Mouse (Mus musculus) hindbrain, embryonic 10.5 days (tissue): ENCODE measurements at regions not wholly inside any gene's neighbourhood (a gene's known extent, or its start where the extent isn't known, plus 50 kb on each side); places are given as distances from the start of the nearest gene placed in this dataset.
"Not testable (repeated sequence)": the region's sequence is repeated elsewhere in the genome, so short reads cannot be mapped to it uniquely, and the experiment has no call there.

Experiments
- DNase-seq: peaks from one replicate; pipeline ENCODE4 v3.0.0-alpha.2; 2017; ENCODE audit warnings: low spot score
- H3K27ac ChIP-seq: fragments of 300-500 bp; sonication (generic); 2 replicates; pipeline ENCODE4 v1.5.1; 2016; ENCODE audit warnings: mild to moderate bottlenecking, moderate library complexity
- H3K27me3 ChIP-seq: fragments of 300-500 bp; sonication (generic); 2 replicates; pipeline ENCODE4 v1.6.1; 2016; ENCODE audit warnings: mild to moderate bottlenecking; ENCODE audit not compliant: poor library complexity, insufficient read depth, severe bottlenecking
- H3K36me3 ChIP-seq: fragments of 300-500 bp; sonication (generic); 2 replicates; pipeline ENCODE4 v1.6.1; 2016; ENCODE audit warnings: mild to moderate bottlenecking, moderate library complexity
- H3K4me1 ChIP-seq: fragments of 300-500 bp; sonication (generic); replicated peaks from 2 replicates; pipeline ENCODE4 v1.6.1; 2016; ENCODE audit warnings: mild to moderate bottlenecking
- H3K4me3 ChIP-seq: fragments of 300-500 bp; sonication (generic); 2 replicates; pipeline ENCODE4 v1.5.1; 2016; ENCODE audit warnings: mild to moderate bottlenecking, moderate library complexity
- H3K9me3 ChIP-seq: fragments of 300-500 bp; sonication (generic); 2 replicates; pipeline ENCODE4 v1.6.1; 2016; ENCODE audit warnings: mild to moderate bottlenecking, moderate library complexity
- WGBS: fragments of 180-500 bp; shearing (Covaris S2); methylation state at CpG from one replicate; pipeline ENCODE4 v1.1.7; 2016; 5-methylcytosine and 5-hydroxymethylcytosine counted together

DNA sequence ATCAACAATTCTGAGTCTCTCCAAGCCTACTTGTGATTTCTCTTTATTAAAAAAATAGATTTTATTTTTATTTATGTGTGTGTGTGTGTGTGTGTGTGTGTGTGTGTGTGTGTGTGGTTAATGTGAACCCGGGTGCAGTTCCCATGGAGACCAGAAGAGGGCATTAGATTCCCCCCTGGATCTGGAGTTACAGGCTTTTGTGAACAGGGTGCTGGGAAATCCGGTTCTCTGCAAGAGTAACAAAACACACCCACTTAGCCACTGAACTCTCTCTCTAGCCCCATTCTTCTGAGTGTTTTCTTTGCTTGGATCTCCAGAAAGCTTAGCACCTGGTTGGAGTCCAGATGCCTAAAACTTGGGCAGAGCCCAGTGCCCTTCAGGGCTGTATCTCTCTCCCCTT lies 198.4 kb downstream of the Nucb2 start:
- H3K27me3 ChIP-seq, result no peaks in the 10 kb centered on the region
- H3K36me3 ChIP-seq, result no peaks in the 10 kb centered on the region
- peaks cover 9% of the 10 kb centered on the region; the same call in 1 of the 2 replicates for H3K9me3 ChIP-seq
- no peak overlapping the region for H3K27ac ChIP-seq
- H3K4me1 ChIP-seq, result no peaks in the 10 kb centered on the region
- H3K4me3 ChIP-seq, result no peak overlapping the region
- WGBS, result 81% methylated on average over 2 of the region's 2 CpGs
- DNase-seq, result no peak

- no peak overlapping the region for H3K27ac ChIP-seq
- no peaks in the 10 kb centered on the region for H3K36me3 ChIP-seq
- 89% methylated on average over 2 of the region's 2 CpGs for WGBS
- H3K9me3 ChIP-seq, result no peaks in the 10 kb centered on the region
- no peak overlapping the region for H3K4me3 ChIP-seq
- no peak for DNase-seq
- 0 out of 2 replicates have a peak, but pooled peaks cover 3% of the 10 kb centered on the region for H3K4me1 ChIP-seq
- no peaks in the 10 kb centered on the region for H3K27me3 ChIP-seq
These were observed 207.4 kb downstream of the Nucb2 start for GRCm38 (mm10) chr7:116711541-116711940.

- 90% methylated on average over 8 of the region's 8 CpGs for WGBS
- no peaks in the 10 kb centered on the region for H3K27me3 ChIP-seq
- H3K4me1 ChIP-seq, result 0 out of 2 replicates have a peak, but pooled peaks cover 3% of the 10 kb centered on the region
- H3K27ac ChIP-seq, result no peak overlapping the region
- H3K9me3 ChIP-seq, result no peaks in the 10 kb centered on the region
- no peak for DNase-seq
- H3K36me3 ChIP-seq, result no peaks in the 10 kb centered on the region
- no peak overlapping the region for H3K4me3 ChIP-seq
These were observed 209.0 kb downstream of the Nucb2 start for GRCm38 (mm10) chr7:116713200-116713599.

DNA sequence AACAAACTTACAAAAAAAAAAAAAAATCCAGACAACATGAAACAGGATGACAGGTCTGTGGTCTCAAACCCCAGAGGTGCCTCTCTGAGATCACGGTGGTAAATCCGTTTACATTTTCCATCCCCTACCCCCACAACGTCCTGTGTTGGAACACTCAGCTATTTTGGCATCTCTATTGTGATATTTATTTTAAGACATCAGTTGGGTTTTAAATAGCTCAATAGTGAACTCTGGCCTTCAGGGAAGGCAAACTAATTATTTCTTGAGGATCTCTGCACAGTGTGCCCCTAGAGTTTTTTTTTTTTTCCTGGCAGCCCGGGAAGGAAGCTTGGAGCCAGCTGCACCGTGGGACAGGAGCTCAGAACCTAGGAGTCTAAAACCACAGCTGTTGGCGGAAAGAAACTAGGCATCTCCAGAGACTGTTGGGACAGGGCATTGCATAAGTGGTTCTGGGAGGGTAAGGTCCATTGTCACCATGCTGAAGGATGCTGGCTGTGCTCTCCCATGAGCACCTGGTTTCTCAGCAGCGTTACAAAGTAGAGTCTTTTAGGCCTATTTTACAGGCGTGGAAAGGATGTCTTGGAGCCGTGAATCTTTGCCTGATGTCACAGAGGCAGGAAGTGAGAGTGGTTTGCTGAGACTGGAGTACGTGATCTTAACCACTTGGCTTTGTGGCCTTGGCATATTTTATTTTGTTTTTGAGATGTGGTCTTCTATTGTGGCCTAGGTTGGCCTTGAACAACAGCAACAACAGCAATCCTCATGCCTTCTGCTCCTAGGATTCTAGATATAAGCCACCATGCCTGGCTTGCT lies 211.3 kb downstream of the Nucb2 start:
- WGBS, result 74% methylated on average over 10 of the region's 10 CpGs
- Histone ChIP-seq H3K36me3 (no peaks in the 10 kb centered on the region), H3K27me3 (no peaks in the 10 kb centered on the region), H3K9me3 (no peaks in the 10 kb centered on the region), H3K27ac (no peak overlapping the region), H3K4me1 (0 out of 2 replicates have a peak, but pooled peaks cover 3% of the 10 kb centered on the region), H3K4me3 (no peak overlapping the region)
- DNase-seq, result no peak

GRCm38 (mm10) chr7:116728379-116728778 lies 224.2 kb downstream of the Nucb2 start:
- WGBS, result 72% methylated on average over 2 of the region's 2 CpGs
- no peaks in the 10 kb centered on the region for H3K36me3 ChIP-seq
- no peaks in the 10 kb centered on the region for H3K9me3 ChIP-seq
- no peak overlapping the region for H3K27ac ChIP-seq
- DNase-seq, result no peak
- H3K4me3 ChIP-seq, result no peak overlapping the region
- H3K4me1 ChIP-seq, result no peaks in the 10 kb centered on the region
- no peaks in the 10 kb centered on the region for H3K27me3 ChIP-seq

DNA sequence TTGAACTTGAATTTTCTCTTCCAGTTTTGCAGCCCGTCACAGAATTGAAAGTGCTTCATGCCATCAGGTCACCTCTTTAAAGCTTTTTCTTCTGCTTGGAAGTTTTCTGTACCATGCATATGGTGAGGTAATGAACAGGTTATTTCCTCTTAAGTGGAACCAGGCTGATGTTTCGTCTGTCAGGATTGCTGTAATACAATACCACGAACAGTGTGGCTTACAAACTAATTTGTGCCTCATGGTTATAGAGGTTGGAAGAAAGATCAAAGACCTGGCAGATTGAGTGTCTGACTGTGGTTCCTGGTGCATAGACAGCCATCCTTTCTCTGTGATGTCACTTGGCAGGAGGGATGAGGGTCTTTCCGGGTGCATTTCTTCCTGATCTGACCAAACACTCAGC lies 225.6 kb downstream of the Nucb2 start:
- Histone ChIP-seq H3K36me3 (no peaks in the 10 kb centered on the region), H3K4me1 (no peaks in the 10 kb centered on the region), H3K4me3 (no peak overlapping the region), H3K9me3 (no peaks in the 10 kb centered on the region), H3K27ac (no peak overlapping the region), H3K27me3 (no peaks in the 10 kb centered on the region)
- whole genome bisulfite sequencing, result 71% methylated on average over 4 of the region's 4 CpGs
- no peak for DNase-seq

DNA sequence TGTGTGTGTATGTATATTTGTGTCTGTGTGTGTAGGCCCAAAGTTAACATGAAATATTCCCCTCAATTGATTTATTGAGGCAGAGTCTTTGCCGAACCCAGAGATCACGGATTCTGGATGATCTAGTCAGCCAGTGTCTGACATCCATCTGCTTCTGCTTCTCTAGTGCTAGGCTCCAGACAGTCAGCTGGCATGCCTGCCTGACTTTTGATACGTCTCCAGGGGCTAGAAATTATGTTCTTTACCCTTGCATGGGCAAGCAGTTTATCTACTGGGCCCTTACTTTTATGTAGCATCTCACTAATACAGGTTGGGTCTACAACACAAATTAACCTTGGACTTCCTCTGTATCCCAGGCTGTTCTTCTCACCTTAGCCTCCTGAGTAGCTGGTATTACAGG lies 231.5 kb downstream of the Nucb2 start:
- H3K27me3 ChIP-seq, result no peaks in the 10 kb centered on the region
- H3K4me1 ChIP-seq, result no peaks in the 10 kb centered on the region
- 77% methylated on average over 3 of the region's 3 CpGs for WGBS
- H3K27ac ChIP-seq, result no peak overlapping the region
- H3K9me3 ChIP-seq, result no peaks in the 10 kb centered on the region
- H3K4me3 ChIP-seq, result no peak overlapping the region
- H3K36me3 ChIP-seq, result no peaks in the 10 kb centered on the region
- DNase-seq, result no peak

DNA sequence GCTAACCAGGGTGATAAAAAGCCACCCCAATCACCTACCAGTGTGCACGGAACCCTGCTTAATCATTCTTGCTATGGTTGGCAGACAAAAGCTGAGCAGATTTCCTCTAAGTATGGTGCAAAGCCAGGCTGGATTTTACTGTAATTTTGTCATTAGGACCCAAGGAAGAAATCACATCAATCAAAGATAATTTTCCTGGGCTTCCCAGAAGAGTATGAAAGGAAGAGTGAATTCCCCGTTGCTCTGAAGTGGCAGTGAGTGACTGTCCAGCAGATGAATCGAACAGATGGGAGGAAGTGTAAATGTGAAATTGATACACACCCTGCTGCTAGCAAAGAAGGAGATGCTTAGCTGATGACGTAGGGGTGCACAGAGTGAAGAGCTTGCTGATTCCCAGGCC lies 232.2 kb downstream of the Nucb2 start:
- 78% methylated on average over 4 of the region's 4 CpGs for WGBS
- Histone ChIP-seq H3K36me3 (no peaks in the 10 kb centered on the region), H3K9me3 (no peaks in the 10 kb centered on the region), H3K4me3 (no peak overlapping the region), H3K27ac (no peak overlapping the region), H3K4me1 (no peaks in the 10 kb centered on the region), H3K27me3 (no peaks in the 10 kb centered on the region)
- no peak for DNase-seq

GRCm38 (mm10) chr7:116738009-116738408 lies 233.8 kb downstream of the Nucb2 start:
- DNase-seq, result no peak
- Histone ChIP-seq H3K27ac (no peak overlapping the region), H3K4me3 (no peak overlapping the region), H3K4me1 (no peaks in the 10 kb centered on the region), H3K36me3 (no peaks in the 10 kb centered on the region), H3K9me3 (no peaks in the 10 kb centered on the region), H3K27me3 (no peaks in the 10 kb centered on the region)
- WGBS, result 84% methylated on average over 4 of the region's 4 CpGs

- Histone ChIP-seq H3K36me3 (no peaks in the 10 kb centered on the region), H3K4me3 (no peak overlapping the region), H3K27me3 (no peaks in the 10 kb centered on the region), H3K9me3 (no peaks in the 10 kb centered on the region), H3K4me1 (no peaks in the 10 kb centered on the region), H3K27ac (no peak overlapping the region)
- DNase-seq, result no peak
These were observed 250.4 kb downstream of the Nucb2 start for GRCm38 (mm10) chr7:116754556-116754955.

GRCm38 (mm10) chr7:116792181-116792580 lies 288.0 kb downstream of the Nucb2 start:
- 95% methylated on average over 19 of the region's 19 CpGs for WGBS
- H3K27me3 ChIP-seq, H3K36me3 ChIP-seq, H3K4me3 ChIP-seq, H3K4me1 ChIP-seq, DNase-seq, H3K27ac ChIP-seq, H3K9me3 ChIP-seq: not testable (repeated sequence)

- no peaks in the 10 kb centered on the region for H3K36me3 ChIP-seq
- DNase-seq, result no peak
- WGBS, result 71% methylated on average over 3 of the region's 3 CpGs
These were observed 304.3 kb downstream of the Nucb2 start for GRCm38 (mm10) chr7:116808475-116808874.

GRCm38 (mm10) chr7:116816494-116816893 lies 312.3 kb downstream of the Nucb2 start:
- WGBS, result 90% methylated on average over 2 of the region's 2 CpGs
- H3K27ac ChIP-seq, result no peak overlapping the region
- no peak overlapping the region for H3K4me3 ChIP-seq
- H3K36me3 ChIP-seq, result no peaks in the 10 kb centered on the region
- H3K9me3 ChIP-seq, result no peaks in the 10 kb centered on the region
- H3K4me1 ChIP-seq, result no peaks in the 10 kb centered on the region
- no peaks in the 10 kb centered on the region for H3K27me3 ChIP-seq
- DNase-seq, result no peak

More at GRCm38 (mm10) chr7:116808475-116808874, 304.3 kb downstream of the Nucb2 start:
- Histone ChIP-seq H3K27me3 (no peaks in the 10 kb centered on the region), H3K9me3 (no peaks in the 10 kb centered on the region; the same call in 1 of the 2 replicates), H3K4me1 (no peaks in the 10 kb centered on the region), H3K27ac (no peak overlapping the region), H3K4me3 (no peak overlapping the region)

DNA sequence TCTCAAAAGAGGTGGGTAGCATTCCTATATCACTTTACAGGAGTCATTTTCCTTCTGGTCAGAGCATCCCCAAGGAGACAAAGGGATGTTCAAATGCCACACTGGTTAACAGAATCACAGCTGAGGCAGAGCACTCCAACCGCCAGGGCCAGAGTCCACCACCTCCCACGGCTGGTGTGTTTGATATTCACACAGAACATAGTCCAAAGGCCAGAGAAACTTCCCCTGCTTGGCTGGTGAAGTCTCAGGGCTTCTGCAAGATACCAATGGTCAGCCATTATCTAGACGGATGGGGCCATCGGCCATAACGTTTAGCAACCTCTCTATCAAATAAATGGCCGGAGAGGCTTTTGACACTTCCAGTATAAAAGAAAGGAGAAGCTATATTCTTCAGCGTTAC lies 313.8 kb downstream of the Nucb2 start:
- 87% methylated on average over 7 of the region's 7 CpGs for WGBS
- no peaks in the 10 kb centered on the region for H3K9me3 ChIP-seq
- no peaks in the 10 kb centered on the region for H3K27me3 ChIP-seq
- no peaks in the 10 kb centered on the region for H3K36me3 ChIP-seq
- H3K4me1 ChIP-seq, result no peaks in the 10 kb centered on the region
- H3K27ac ChIP-seq, result no peak overlapping the region
- DNase-seq, result no peak
- no peak overlapping the region for H3K4me3 ChIP-seq
